Mouse (Mus musculus) 3T3-L1 (cell line): ENCODE measurements around the gene Rhd.
A peak's percentile ranks its signal among the peaks of the same experiment; 100 is the strongest.

Experiments used
- DNase-seq: peaks from one replicate; pipeline ENCODE4 v3.0.0-alpha.2; 2015; ENCODE audit warnings: low read depth, low spot score

The Rhd gene

DNA sequence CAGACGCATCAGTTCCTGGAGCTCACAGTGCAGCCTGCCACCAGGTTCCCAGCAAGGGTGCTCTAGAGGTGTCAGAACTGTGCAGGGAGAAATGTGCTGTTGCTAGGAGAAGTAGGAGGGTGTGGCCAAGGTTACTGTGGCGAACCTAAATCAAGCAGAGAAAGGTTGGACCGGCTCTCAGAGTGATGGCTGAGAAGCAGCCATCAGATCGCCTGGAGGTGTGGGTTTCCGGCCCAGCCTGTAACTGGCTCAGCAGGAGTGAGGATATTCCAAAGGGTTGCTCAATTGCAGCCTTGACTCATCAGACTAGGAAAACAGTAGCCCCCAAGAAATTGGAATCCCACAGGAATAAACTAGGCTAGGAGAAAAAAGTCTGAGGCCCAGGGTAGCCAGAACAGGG is 7.8 kb upstream of the Rhd start:
- peak; percentile 42 for DNase-seq

GRCm38 (mm10) chr4:134858494-134858893 is 5.8 kb upstream of the Rhd start:
- no peak for DNase-seq

DNA sequence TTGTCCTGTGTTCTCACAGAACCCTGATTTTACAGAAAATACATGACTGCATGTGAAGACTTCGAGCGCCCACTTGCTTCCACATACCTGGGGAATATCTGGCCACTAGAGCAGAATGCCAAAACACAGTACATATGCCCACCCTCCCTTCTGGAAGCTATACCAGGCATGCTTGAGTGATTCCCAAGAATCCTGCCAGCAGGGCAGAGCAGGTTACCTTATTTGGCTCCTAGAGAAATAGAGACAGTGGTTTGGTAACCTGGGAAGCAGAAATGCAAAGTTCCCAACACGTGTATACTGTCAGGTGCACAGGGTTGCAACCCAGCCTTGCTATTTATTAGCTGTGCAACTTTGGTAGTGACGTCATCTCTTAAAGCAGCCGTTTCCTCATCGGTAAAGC is 2.5 kb upstream of the Rhd start:
- DNase-seq: no peak

DNA sequence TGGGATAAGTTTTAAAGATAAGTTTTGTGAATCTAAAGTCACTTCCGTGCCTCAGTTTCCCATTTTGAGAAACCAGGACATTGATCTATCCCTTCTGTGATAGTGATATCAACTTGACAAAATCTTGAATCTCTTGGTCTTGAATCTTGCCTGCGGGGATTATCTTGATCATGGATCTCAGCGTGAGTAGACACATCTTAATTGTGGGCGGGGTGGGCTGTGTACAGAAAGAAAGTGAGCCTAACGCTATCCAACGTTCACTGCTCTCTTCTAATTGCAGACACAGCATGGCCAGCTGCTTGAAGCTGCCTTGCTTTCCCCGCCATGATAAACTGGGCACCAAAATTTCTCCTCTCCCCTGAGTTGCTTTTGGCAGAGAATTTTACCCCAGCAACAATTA is 1.3 kb upstream of the Rhd start:
- DNase-seq: no peak

DNA sequence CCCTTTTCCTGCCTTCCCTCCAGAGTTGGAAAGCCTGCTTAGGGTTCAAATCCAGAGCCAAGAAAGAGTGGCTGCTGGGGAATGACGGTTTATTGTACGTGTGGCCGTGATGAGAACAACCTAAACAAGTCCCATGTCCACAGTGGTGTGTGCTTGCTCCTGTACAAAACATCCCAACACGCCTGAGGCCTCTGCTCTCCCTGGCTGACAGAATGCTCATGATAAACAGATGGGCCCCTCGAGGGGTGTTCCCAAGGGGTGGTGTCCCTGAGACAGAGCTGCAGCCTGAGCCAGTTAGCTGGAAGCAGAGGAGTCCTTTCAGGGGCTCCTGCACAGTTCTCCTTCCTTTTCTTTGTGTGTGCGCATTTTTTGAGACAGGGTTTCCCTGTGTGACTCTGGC is 1.0 kb downstream of the Rhd start:
- DNase-seq: no peak

GRCm38 (mm10) chr4:134865789-134866188 is 1.5 kb downstream of the Rhd start:
- DNase-seq: no peak

DNA sequence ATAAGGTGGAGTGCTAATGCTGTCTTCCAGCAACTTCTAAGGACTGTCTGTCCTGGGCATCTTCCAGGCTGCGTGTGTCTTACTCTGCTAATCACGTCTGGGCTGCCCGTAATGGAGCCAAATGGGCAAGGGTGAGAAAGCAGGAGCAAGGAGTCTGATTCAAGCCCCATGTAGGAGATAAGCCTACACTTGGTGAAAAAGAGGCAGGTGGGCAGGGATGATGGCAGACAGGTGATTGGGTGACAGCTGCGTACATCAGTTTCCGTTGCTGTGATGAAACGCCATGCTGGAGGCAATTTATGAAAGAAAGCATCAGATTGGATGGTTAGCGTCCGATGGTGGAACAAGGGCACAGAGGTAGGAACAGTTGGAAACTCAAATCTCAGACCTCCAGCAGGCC is 2.9 kb downstream of the Rhd start:
- DNase-seq: no peak

- DNase-seq: no peak
These were observed 3.3 kb downstream of the Rhd start for GRCm38 (mm10) chr4:134867661-134868060.

DNA sequence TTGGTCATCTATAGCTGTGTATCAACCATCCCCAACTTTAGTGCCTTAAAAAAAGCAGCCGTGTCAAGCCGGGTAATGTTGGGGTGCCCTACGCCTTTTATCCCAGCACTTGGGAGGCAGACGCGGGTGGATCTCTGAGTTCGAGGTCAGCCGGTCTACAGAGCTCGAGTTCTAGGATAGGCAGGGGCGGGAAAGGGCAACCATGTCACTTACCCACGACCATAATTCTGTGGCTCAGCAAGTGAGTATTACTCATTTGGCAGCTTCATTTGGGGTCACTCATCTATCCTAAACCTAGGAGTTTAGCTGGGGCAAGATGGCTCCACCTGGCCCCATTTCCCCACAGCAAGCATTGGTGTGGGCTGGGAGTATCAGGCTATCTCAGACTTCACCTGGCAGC is 3.7 kb downstream of the Rhd start:
- DNase-seq: no peak

DNA sequence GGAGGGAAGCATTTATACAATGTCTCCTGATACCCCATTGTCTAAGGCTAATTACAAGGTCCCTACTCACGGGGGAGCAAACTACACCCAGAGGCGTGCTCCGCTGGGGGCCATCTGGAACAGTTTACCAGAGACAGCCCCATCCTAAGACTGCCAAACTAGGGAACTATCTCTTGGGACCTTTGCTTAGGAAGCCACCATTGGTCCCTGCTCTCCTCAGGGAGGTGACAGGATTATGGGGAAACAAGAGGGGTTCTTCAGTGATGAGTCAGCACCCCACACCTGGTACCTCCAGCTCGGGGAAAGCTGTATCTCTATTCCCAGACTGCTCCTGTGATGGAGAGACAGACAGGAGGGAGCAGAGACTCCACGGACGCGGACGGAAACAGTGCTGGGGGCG is 4.2 kb downstream of the Rhd start:
- no peak for DNase-seq

DNA sequence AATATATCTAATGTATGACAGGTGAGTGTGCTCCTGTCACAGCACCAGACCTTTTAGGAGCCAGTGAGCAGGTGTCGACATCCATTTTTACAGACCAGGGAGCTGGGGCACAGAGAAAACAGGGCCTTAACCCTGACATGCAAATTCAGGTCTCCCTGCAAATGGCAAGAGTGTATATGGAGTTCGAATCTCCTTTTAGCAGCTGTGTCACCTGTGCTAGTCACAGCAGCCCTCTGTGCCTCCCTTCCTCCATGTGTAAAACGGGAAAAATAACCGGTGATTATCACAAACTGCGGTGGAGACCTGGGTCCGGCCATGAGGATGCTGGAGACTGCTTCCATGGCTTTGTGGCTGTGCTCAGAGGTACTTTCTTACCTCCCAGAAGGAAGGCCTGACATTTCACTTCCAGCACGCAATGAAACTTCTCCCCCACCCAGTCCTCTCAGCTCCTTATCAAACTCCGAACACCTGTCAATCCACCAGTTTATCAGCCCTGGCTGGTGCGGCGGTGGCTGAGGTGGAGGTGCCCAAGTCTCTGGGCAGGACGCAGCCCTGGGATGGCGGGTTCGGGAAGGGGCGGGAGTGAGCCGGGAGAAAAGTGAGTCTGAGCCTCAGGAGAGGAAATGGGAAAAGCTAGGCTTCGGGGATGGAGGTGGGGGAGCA is 4.9 kb downstream of the Rhd start:
- no peak for DNase-seq

GRCm38 (mm10) chr4:134869815-134870375 is 5.6 kb downstream of the Rhd start:
- DNase-seq: no peak

DNA sequence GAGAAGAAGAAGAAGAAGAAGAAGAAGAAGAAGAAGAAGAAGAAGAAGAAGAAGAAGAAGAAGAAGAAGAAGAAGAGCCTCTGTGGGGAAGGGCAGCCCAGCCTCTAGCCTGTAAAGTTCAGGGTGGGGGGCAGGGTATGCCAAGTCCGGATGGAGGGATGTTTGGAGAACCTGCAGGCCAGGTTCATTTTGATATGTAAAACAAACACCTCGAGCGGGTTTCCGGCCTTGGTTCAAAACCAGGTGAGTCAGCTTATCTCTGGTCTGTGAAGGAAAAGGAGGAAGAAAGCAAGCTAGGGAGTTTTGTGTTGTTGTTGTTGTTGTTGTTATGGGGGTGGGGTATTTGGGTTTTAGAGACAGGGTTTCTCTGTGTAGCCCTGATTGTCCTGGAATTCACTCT is 7.1 kb downstream of the Rhd start:
- no peak for DNase-seq

- no peak for DNase-seq
These were observed 7.6 kb downstream of the Rhd start for GRCm38 (mm10) chr4:134871950-134872349.

GRCm38 (mm10) chr4:134876171-134876570 is 11.8 kb downstream of the Rhd start:
- DNase-seq: no peak

- DNase-seq: peak; percentile 71
These were observed 15.2 kb downstream of the Rhd start for GRCm38 (mm10) chr4:134879410-134879981.

GRCm38 (mm10) chr4:134880041-134880440 is 15.7 kb downstream of the Rhd start:
- DNase-seq: peak; percentile 36

GRCm38 (mm10) chr4:134883266-134883665 is 18.9 kb downstream of the Rhd start:
- DNase-seq: peak; percentile 35

GRCm38 (mm10) chr4:134883808-134884207 is 19.5 kb downstream of the Rhd start:
- DNase-seq: peak; percentile 17

DNA sequence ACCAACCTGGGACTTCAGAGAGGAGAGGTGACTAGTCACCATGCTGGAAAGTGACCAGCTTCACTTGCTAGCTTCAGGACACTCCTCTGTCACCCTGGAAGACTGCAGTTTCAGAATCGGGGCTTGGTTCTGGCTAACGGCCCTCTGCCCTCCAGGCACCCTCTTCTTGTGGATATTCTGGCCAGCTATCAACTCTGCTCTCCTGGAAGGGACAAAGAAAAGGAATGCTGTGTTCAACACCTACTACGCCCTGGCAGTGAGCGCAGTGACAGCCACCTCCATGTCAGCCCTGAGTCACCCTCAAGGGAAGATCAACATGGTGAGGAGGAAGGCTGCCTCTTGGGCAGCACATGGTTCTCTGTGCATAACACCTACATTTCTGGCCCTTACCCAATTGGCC is 20.0 kb downstream of the Rhd start:
- no peak for DNase-seq

GRCm38 (mm10) chr4:134892096-134892495 is 27.8 kb downstream of the Rhd start:
- DNase-seq: no peak

- no peak for DNase-seq
These were observed 32.9 kb downstream of the Rhd start for GRCm38 (mm10) chr4:134897256-134897655.

- no peak for DNase-seq
These were observed 36.8 kb downstream of the Rhd start for GRCm38 (mm10) chr4:134901126-134901525.
